Mouse (Mus musculus) thymus, adult 2 months (tissue): ENCODE measurements around the gene Cntnap1.

Experiments used
- CTCF ChIP-seq: fragments of 200-500 bp; IDR thresholded peaks from 2 replicates; pipeline ENCODE4 v1.5.1; 2012; ENCODE audit warnings: mild to moderate bottlenecking, control low read depth, low read length, moderate library complexity, borderline replicate concordance; ENCODE audit not compliant: control insufficient read depth, poor library complexity, insufficient read depth; ENCODE audit errors: extremely low read depth
- POLR2A ChIP-seq: fragments of 200-500 bp; IDR thresholded peaks from 2 replicates; pipeline ENCODE4 v1.6.1; 2012; ENCODE audit warnings: mild to moderate bottlenecking, low read length, control low read depth, moderate library complexity; ENCODE audit not compliant: control insufficient read depth, poor library complexity, insufficient read depth; ENCODE audit errors: extremely low read depth

DNA sequence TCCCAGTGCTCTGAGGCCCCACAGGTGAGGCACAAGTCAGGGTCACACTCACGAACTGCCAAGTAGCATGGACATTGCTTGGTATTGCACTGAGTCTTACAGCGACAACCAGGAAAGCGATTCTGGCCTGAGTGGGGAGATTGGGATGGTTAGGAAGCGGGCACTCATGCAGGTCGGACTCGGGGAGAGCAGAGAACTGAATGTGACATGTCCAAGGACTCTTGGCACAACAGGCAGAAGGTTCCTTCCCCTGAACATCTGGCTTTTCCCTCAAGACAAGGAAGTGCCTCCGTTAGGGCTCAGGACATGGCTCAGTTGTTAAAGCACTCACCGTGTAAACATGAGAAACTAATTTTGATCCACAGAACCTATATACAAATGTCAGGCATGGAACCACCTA is 25.2 kb downstream of the Cntnap1 start:
- no peak for TF ChIP-seq POLR2A
- no peak for TF ChIP-seq CTCF
